Mouse (Mus musculus) CH12.LX (cell line): Measurements from ENCODE around the gene Krtap21-1. TPM values are rescaled to one million over a fixed set of nuclear protein-coding genes. Genes with fewer than 3 reads are reported as not detected.

ENCODE experiments used
- DNase-seq: peaks from one replicate; pipeline ENCODE4 v3.0.0-alpha.2; 2013; ENCODE audit errors: extremely low read depth
- H3K27ac ChIP-seq: 2 replicates; pipeline ENCODE4 v1.5.1; 2012; ENCODE audit warnings: low read depth, mild to moderate bottlenecking, control low read depth, moderate library complexity; ENCODE audit not compliant: insufficient read depth
- H3K27me3 ChIP-seq: replicated peaks from 2 replicates; pipeline ENCODE3; 2012; ENCODE audit warnings: inconsistent platforms
- H3K36me3 ChIP-seq, 2 experiments: replicated peaks in 1 of 2; 2 replicates each; pipeline versions ENCODE3 to v1.6.1; 2012; ENCODE audit warnings: inconsistent platforms in 1 of 2, low read length in 1 of 2, mild to moderate bottlenecking in 1 of 2, mixed read lengths in 1 of 2, moderate library complexity in 1 of 2; ENCODE audit not compliant: control insufficient read depth in 1 of 2, insufficient read depth in 1 of 2
- H3K4me1 ChIP-seq, 2 experiments: 2 replicates each; pipeline ENCODE4 v1.6.1; 2012; ENCODE audit warnings: inconsistent platforms in 1 of 2, moderate library complexity in 1 of 2; ENCODE audit not compliant: insufficient read depth in 2 of 2, control insufficient read depth in 1 of 2
- H3K4me2 ChIP-seq: 2 replicates; pipeline ENCODE4 v1.6.1; 2012; ENCODE audit warnings: low read depth, mild to moderate bottlenecking, control low read depth; ENCODE audit not compliant: poor library complexity, insufficient read depth, severe bottlenecking
- H3K4me3 ChIP-seq, 3 experiments: fragments of 150-350 bp in 1 of 3; sonication (generic) in 1 of 3; replicated peaks in 1 of 3; 2 replicates each; pipeline versions ENCODE3 to v1.5.1; 2011 to 2012; ENCODE audit warnings: low read depth in 2 of 3, low read length in 2 of 3, mild to moderate bottlenecking in 2 of 3, moderate library complexity in 2 of 3, control low read depth in 1 of 3, improper control_type of control experiment in 1 of 3, inconsistent platforms in 1 of 3, mixed read lengths in 1 of 3; ENCODE audit not compliant: poor library complexity in 1 of 3
- H3K79me2 ChIP-seq: replicated peaks from 2 replicates; pipeline ENCODE4 v1.6.1; 2012; ENCODE audit warnings: mild to moderate bottlenecking, moderate library complexity; ENCODE audit not compliant: control insufficient read depth, poor library complexity, insufficient read depth, severe bottlenecking; ENCODE audit errors: extremely low read depth
- H3K9ac ChIP-seq: 2 replicates; pipeline ENCODE4 v1.6.1; 2012; ENCODE audit warnings: low read depth, mild to moderate bottlenecking, control low read depth, moderate library complexity; ENCODE audit not compliant: insufficient read depth
- H3K9me3 ChIP-seq: replicated peaks from 2 replicates; pipeline ENCODE3; 2012; ENCODE audit warnings: low read length, inconsistent platforms, mixed read lengths
- CHD2 ChIP-seq: IDR thresholded peaks from 2 replicates; pipeline ENCODE4 v1.6.1; 2011; ENCODE audit warnings: low read length, improper control_type of control experiment
- E2F4 ChIP-seq: IDR thresholded peaks from 2 replicates; pipeline ENCODE4 v1.6.1; 2011; ENCODE audit warnings: low read depth, low read length, improper control_type of control experiment; ENCODE audit not compliant: insufficient replicate concordance
- EP300 ChIP-seq: IDR thresholded peaks from 2 replicates; pipeline ENCODE4 v1.6.1; 2011; ENCODE audit warnings: low read length, improper control_type of control experiment
- ETS1 ChIP-seq: conservative IDR thresholded peaks from 2 replicates; pipeline ENCODE4 v1.6.1; 2012; ENCODE audit warnings: low read depth, mild to moderate bottlenecking, inconsistent platforms, low read length, improper control_type of control experiment, moderate library complexity
- GABPA ChIP-seq: IDR thresholded peaks from 2 replicates; pipeline ENCODE4 v1.6.1; 2012; ENCODE audit warnings: low read depth, low read length, improper control_type of control experiment, inconsistent platforms; ENCODE audit not compliant: insufficient replicate concordance
- IRF4 ChIP-seq: IDR thresholded peaks from 2 replicates; pipeline ENCODE4 v1.6.1; 2014; ENCODE audit warnings: low read depth, mild to moderate bottlenecking, inconsistent platforms, low read length, improper control_type of control experiment
- JUN ChIP-seq: IDR thresholded peaks from 2 replicates; pipeline ENCODE4 v1.6.1; 2011; ENCODE audit warnings: low read depth, mild to moderate bottlenecking, low read length, improper control_type of control experiment, moderate library complexity; ENCODE audit not compliant: insufficient read depth
- KAT2A ChIP-seq: IDR thresholded peaks from 2 replicates; pipeline ENCODE4 v1.6.1; 2012; ENCODE audit warnings: low read length, improper control_type of control experiment, inconsistent platforms; ENCODE audit not compliant: insufficient replicate concordance
- MAFK ChIP-seq: IDR thresholded peaks from 2 replicates; pipeline ENCODE4 v1.6.1; 2011; ENCODE audit warnings: low read length, improper control_type of control experiment; ENCODE audit not compliant: insufficient replicate concordance
- MAX ChIP-seq: IDR thresholded peaks from 2 replicates; pipeline ENCODE4 v1.6.1; 2011; ENCODE audit warnings: low read length, improper control_type of control experiment
- NRF1 ChIP-seq: IDR thresholded peaks from 2 replicates; pipeline ENCODE4 v1.6.1; 2014; ENCODE audit warnings: low read depth, mild to moderate bottlenecking, inconsistent platforms, low read length, improper control_type of control experiment, moderate library complexity
- RAD21 ChIP-seq: IDR thresholded peaks from 2 replicates; pipeline ENCODE4 v1.6.1; 2011; ENCODE audit warnings: low read depth, mild to moderate bottlenecking, low read length, improper control_type of control experiment, moderate library complexity
- RCOR1 ChIP-seq: conservative IDR thresholded peaks from 2 replicates; pipeline ENCODE4 v1.6.1; 2012; ENCODE audit warnings: low read depth, mild to moderate bottlenecking, inconsistent platforms, low read length, improper control_type of control experiment
- SIN3A ChIP-seq: IDR thresholded peaks from 2 replicates; pipeline ENCODE4 v1.6.1; 2012; ENCODE audit warnings: low read length, improper control_type of control experiment, inconsistent platforms
- TBP ChIP-seq: conservative IDR thresholded peaks from 2 replicates; pipeline ENCODE4 v1.6.1; 2011; ENCODE audit warnings: low read depth, low read length, improper control_type of control experiment
- TCF12 ChIP-seq: IDR thresholded peaks from 2 replicates; pipeline ENCODE4 v1.6.1; 2014; ENCODE audit warnings: low read depth, mild to moderate bottlenecking, inconsistent platforms, low read length, improper control_type of control experiment
- USF1 ChIP-seq: IDR thresholded peaks from 2 replicates; pipeline ENCODE4 v1.6.1; 2014; ENCODE audit warnings: low read depth, mild to moderate bottlenecking, inconsistent platforms, low read length, improper control_type of control experiment
- ZKSCAN1 ChIP-seq: IDR thresholded peaks from 2 replicates; pipeline ENCODE4 v1.6.1; 2012; ENCODE audit warnings: low read depth, inconsistent platforms, low read length, improper control_type of control experiment, borderline replicate concordance
- ZMIZ1 ChIP-seq: IDR thresholded peaks from 2 replicates; pipeline ENCODE4 v1.6.1; 2012; ENCODE audit warnings: low read depth, mild to moderate bottlenecking, inconsistent platforms, low read length, improper control_type of control experiment
- dilution Hi-C: fragments of 300-500 bp; cut with MboI; formaldehyde crosslinking; loops from 2 replicates; pipeline ENCODE4 v1.14.3; 2020; ENCODE audit warnings: low sequenced_read_pairs; ENCODE audit not compliant: extremely low pct_unique_long_range_greater_than_20kb, extremely low pct_ligation_motif_present
- in situ Hi-C: fragments of 300-500 bp; cut with MboI; formaldehyde crosslinking; loops from 3 replicates; pipeline ENCODE4 v1.14.3; 2019; ENCODE audit warnings: low sequenced_read_pairs, low pct_ligation_motif_present, low pct_unique_long_range_greater_than_20kb, mixed read lengths
- polyA plus RNA-seq: library from polyadenylated mRNA; unstranded; fragments of >175 nt; gene quantifications from 2 replicates; pipeline ENCODE4 v1.2.1, GENCODE M21; 2012; ENCODE audit warnings: low read depth; ENCODE audit not compliant: insufficient read length
- total RNA-seq, 2 experiments: library from RNA; depleted of rRNA; stranded (reverse); fragments of 300-350 nt in 1 of 2; fragments of >200 nt in 1 of 2; gene quantifications; 2 replicates each; pipeline ENCODE4 v1.2.3; 2012 to 2014

Krtap21-1 gene
- total and polyA plus RNA-seq, 3 experiments, result not detected

- DNase-seq, result no peak
- Histone ChIP-seq H3K27me3 (no peaks in the 10 kb centered on the region), H3K4me2 (no peak overlapping the region), H3K9ac (no peak overlapping the region), H3K4me3 (no peak overlapping the region), H3K9me3 (peaks cover 43% of the 10 kb centered on the region)
- in situ Hi-C loops, result no loop called here
- no peak for TF ChIP-seq GABPA
- TF ChIP-seq E2F4, result no peak
- TF ChIP-seq TBP, result no peak
- TF ChIP-seq MAX, result no peak
- no peak for TF ChIP-seq ZMIZ1
- TF ChIP-seq ETS1, result no peak
- TF ChIP-seq KAT2A, result no peak
- TF ChIP-seq RAD21, result no peak
- TF ChIP-seq, all 38 proteins: peak for 0
- Histone ChIP-seq H3K36me3 (no peaks in the 10 kb centered on the region), H3K27ac (no peak overlapping the region), H3K4me1 (no peaks in the 10 kb centered on the region), H3K79me2 (no peaks in the 10 kb centered on the region)
- dilution Hi-C loops, result no loop called here
These were observed 6.8 kb upstream of the Krtap21-1 start for GRCm38 (mm10) chr16:89410345-89411068.

GRCm38 (mm10) chr16:89372734-89373461 is 30.8 kb downstream of the Krtap21-1 start:
- in situ Hi-C loops, result no loop called here
- Histone ChIP-seq H3K4me2 (no peak overlapping the region), H3K27ac (no peak overlapping the region), H3K9me3 (peaks cover 52% of the 10 kb centered on the region), H3K9ac (no peak overlapping the region), H3K79me2 (no peaks in the 10 kb centered on the region), H3K4me3 (no peak overlapping the region), H3K4me1 (no peaks in the 10 kb centered on the region), H3K36me3 (no peaks in the 10 kb centered on the region), H3K27me3 (no peaks in the 10 kb centered on the region)
- dilution Hi-C loops, result no loop called here
- TF ChIP-seq MAFK (no peak), USF1 (no peak), TCF12 (no peak), JUN (no peak), CHD2 (no peak), NRF1 (no peak), ZMIZ1 (no peak), ZKSCAN1 (no peak), ETS1 (no peak), RCOR1 (no peak), SIN3A (no peak), IRF4 (no peak), EP300 (no peak)
- no peak for DNase-seq

Other genes with a start within 250 kb of the Krtap21-1 start
- not detected in 2 replicates for gene Gm9789, start 245.9 kb downstream of the Krtap21-1 start, total RNA-seq (2012; rRNA removed)
- gene Gm9789, start 245.9 kb downstream of the Krtap21-1 start, total RNA-seq (2014; rRNA removed), result not detected in 2 replicates
- not detected in 2 replicates for gene Gm9789, start 245.9 kb downstream of the Krtap21-1 start, polyA plus RNA-seq
- gene Gm7735, start 234.4 kb downstream of the Krtap21-1 start, total RNA-seq (2012; rRNA removed), result not detected in 2 replicates
- gene Gm7735, start 234.4 kb downstream of the Krtap21-1 start, total RNA-seq (2014; rRNA removed), result not detected in 2 replicates
- gene Gm7735, start 234.4 kb downstream of the Krtap21-1 start, polyA plus RNA-seq, result not detected in 2 replicates
- gene 1110057P08Rik, start 229.1 kb downstream of the Krtap21-1 start, total RNA-seq (2012; rRNA removed), result not detected in 2 replicates
- not detected in 2 replicates for gene 1110057P08Rik, start 229.1 kb downstream of the Krtap21-1 start, total RNA-seq (2014; rRNA removed)
- not detected in 2 replicates for gene 1110057P08Rik, start 229.1 kb downstream of the Krtap21-1 start, polyA plus RNA-seq
- not detected in 2 replicates for gene Krtap20-2, start 198.0 kb downstream of the Krtap21-1 start, total RNA-seq (2012; rRNA removed)
- gene Krtap20-2, start 198.0 kb downstream of the Krtap21-1 start, total RNA-seq (2014; rRNA removed), result not detected in 2 replicates
- gene Krtap20-2, start 198.0 kb downstream of the Krtap21-1 start, polyA plus RNA-seq, result not detected in 2 replicates
- not detected in 2 replicates for gene Krtap6-2, start 16.2 kb upstream of the Krtap21-1 start, total RNA-seq (2012; rRNA removed)
- gene Krtap6-2, start 16.2 kb upstream of the Krtap21-1 start, total RNA-seq (2014; rRNA removed), result not detected in 2 replicates
- not detected in 2 replicates for gene Krtap6-2, start 16.2 kb upstream of the Krtap21-1 start, polyA plus RNA-seq
- not detected in 2 replicates for gene Krtap8-1, start 84.1 kb upstream of the Krtap21-1 start, total RNA-seq (2012; rRNA removed)
- not detected in 2 replicates for gene Krtap8-1, start 84.1 kb upstream of the Krtap21-1 start, total RNA-seq (2014; rRNA removed)
- gene Krtap8-1, start 84.1 kb upstream of the Krtap21-1 start, polyA plus RNA-seq, result not detected in 2 replicates
- not detected in 2 replicates for gene Krtap7-1, start 104.5 kb upstream of the Krtap21-1 start, total RNA-seq (2012; rRNA removed)
- not detected in 2 replicates for gene Krtap7-1, start 104.5 kb upstream of the Krtap21-1 start, total RNA-seq (2014; rRNA removed)
- gene Krtap7-1, start 104.5 kb upstream of the Krtap21-1 start, polyA plus RNA-seq, result not detected in 2 replicates
- gene Krtap11-1, start 167.3 kb upstream of the Krtap21-1 start, total RNA-seq (2012; rRNA removed), result not detected in 2 replicates
- not detected in 2 replicates for gene Krtap11-1, start 167.3 kb upstream of the Krtap21-1 start, total RNA-seq (2014; rRNA removed)
- not detected in 2 replicates for gene Krtap11-1, start 167.3 kb upstream of the Krtap21-1 start, polyA plus RNA-seq